Mouse (Mus musculus) cerebellum, adult 2 months (tissue): ENCODE measurements around the gene Chd3. TPM values are rescaled to one million over a fixed set of nuclear protein-coding genes. Genes with fewer than 3 reads are reported as not detected.

Experiments used
- DNase-seq, 2 experiments: peaks; one replicate each; pipeline ENCODE4 v3.0.0; 2021
- H3K27ac ChIP-seq: fragments of 200-500 bp; 2 replicates; pipeline ENCODE4 v1.5.1; 2012; ENCODE audit warnings: low read length, control low read depth, inconsistent platforms; ENCODE audit not compliant: insufficient read depth
- H3K27me3 ChIP-seq: fragments of 200-500 bp; 2 replicates; pipeline ENCODE4 v1.6.1; 2012; ENCODE audit warnings: inconsistent platforms, mild to moderate bottlenecking, low read length, moderate library complexity; ENCODE audit not compliant: control insufficient read depth, insufficient read depth
- H3K4me1 ChIP-seq: fragments of 200-500 bp; 2 replicates; pipeline ENCODE4 v1.6.1; 2011; ENCODE audit warnings: low read length; ENCODE audit not compliant: control insufficient read depth, insufficient read depth
- H3K4me3 ChIP-seq: fragments of 200-500 bp; replicated peaks from 2 replicates; pipeline ENCODE3; 2011; ENCODE audit warnings: mild to moderate bottlenecking, low read depth, low read length, control low read depth; ENCODE audit not compliant: insufficient read depth
- CTCF ChIP-seq: fragments of 200-500 bp; IDR thresholded peaks from 2 replicates; pipeline ENCODE4 v1.5.1; 2011; ENCODE audit warnings: low read depth, mild to moderate bottlenecking, control low read depth, low read length, moderate library complexity, borderline replicate concordance; ENCODE audit not compliant: insufficient read depth
- POLR2A ChIP-seq: fragments of 200-500 bp; IDR thresholded peaks from 2 replicates; pipeline ENCODE4 v1.6.1; 2011; ENCODE audit warnings: low read length, control low read depth, borderline replicate concordance; ENCODE audit not compliant: insufficient read depth
- WGBS: fragments of 180-500 bp; shearing (Covaris S2); methylation state at CpG from one replicate; pipeline ENCODE4 v1.1.7; 2018; 5-methylcytosine and 5-hydroxymethylcytosine counted together
- polyA plus RNA-seq: library from polyadenylated mRNA; depleted of rRNA; stranded (reverse); fragments of >200 nt; gene quantifications from 2 replicates; pipeline ENCODE4 v1.2.3, GENCODE M21; 2012

The Chd3 gene
- polyA plus RNA-seq, 1 experiment, result 111 TPM

- no peak for TF ChIP-seq POLR2A
- TF ChIP-seq CTCF, result no peak
- H3K4me3 ChIP-seq, result no peak overlapping the region
- no peaks in the 10 kb centered on the region for H3K27me3 ChIP-seq
- 60% methylated on average over 8 of the region's 8 CpGs for WGBS
- DNase-seq, result no peak
- peaks cover 5% of the 10 kb centered on the region; the same call in 1 of the 2 replicates for H3K4me1 ChIP-seq
- H3K27ac ChIP-seq, result no peak overlapping the region
Measured at GRCm38 (mm10) chr11:69332713-69333253, 36.4 kb downstream of the Chd3 start.

GRCm38 (mm10) chr11:69331929-69332405 is 37.2 kb downstream of the Chd3 start:
- Histone ChIP-seq H3K27ac (peak overlapping the region; percentile 67), H3K4me3 (peak overlapping the region; percentile 89), H3K4me1 (peaks cover 5% of the 10 kb centered on the region; the same call in 1 of the 2 replicates), H3K27me3 (no peaks in the 10 kb centered on the region)
- under 1% methylated on average over 24 of the region's 24 CpGs for WGBS
- DNase-seq, result peak; percentile 79 to 83
- peak; percentile 94 for TF ChIP-seq POLR2A
- TF ChIP-seq CTCF, result no peak

- H3K27ac ChIP-seq, result no peak overlapping the region
- WGBS, result 89% methylated on average over 6 of the region's 6 CpGs
Measured at GRCm38 (mm10) chr11:69331152-69331551, 38.1 kb downstream of the Chd3 start.

GRCm38 (mm10) chr11:69328517-69328916 is 40.7 kb downstream of the Chd3 start:
- DNase-seq, result no peak
- H3K27me3 ChIP-seq, result no peaks in the 10 kb centered on the region
- no peak for TF ChIP-seq POLR2A
- TF ChIP-seq CTCF, result no peak
- WGBS, result 96% methylated on average over 6 of the region's 6 CpGs
- no peak overlapping the region for H3K27ac ChIP-seq
- H3K4me1 ChIP-seq, result peaks cover 5% of the 10 kb centered on the region; the same call in 1 of the 2 replicates
- no peak overlapping the region for H3K4me3 ChIP-seq

More at GRCm38 (mm10) chr11:69331152-69331551, 38.1 kb downstream of the Chd3 start:
- Histone ChIP-seq H3K4me1 (peaks cover 5% of the 10 kb centered on the region; the same call in 1 of the 2 replicates), H3K27me3 (no peaks in the 10 kb centered on the region), H3K4me3 (no peak overlapping the region)
- TF ChIP-seq POLR2A (no peak), CTCF (no peak)
- no peak for DNase-seq

- Histone ChIP-seq H3K27me3 (no peaks in the 10 kb centered on the region), H3K4me3 (no peak overlapping the region), H3K4me1 (peaks cover 10% of the 10 kb centered on the region), H3K27ac (no peak overlapping the region)
- DNase-seq, result no peak
- TF ChIP-seq POLR2A, result no peak
- WGBS, result 82% methylated on average over 6 of the region's 6 CpGs
Measured at GRCm38 (mm10) chr11:69327648-69328047, 41.6 kb downstream of the Chd3 start.

GRCm38 (mm10) chr11:69327157-69327442 is 42.1 kb downstream of the Chd3 start:
- H3K4me1 ChIP-seq, result peaks cover 12% of the 10 kb centered on the region
- no peaks in the 10 kb centered on the region for H3K27me3 ChIP-seq
- no peak overlapping the region for H3K27ac ChIP-seq
- TF ChIP-seq CTCF, result no peak
- no peak for TF ChIP-seq POLR2A
- WGBS, result 38% methylated on average over 9 of the region's 9 CpGs
- H3K4me3 ChIP-seq, result no peak overlapping the region
- DNase-seq, result peak in 1 of 2 experiments; percentile 26

GRCm38 (mm10) chr11:69326408-69327156 is 42.6 kb downstream of the Chd3 start:
- Histone ChIP-seq H3K27ac (no peak overlapping the region), H3K27me3 (no peaks in the 10 kb centered on the region), H3K4me3 (peak overlapping the region; percentile 67), H3K4me1 (peaks cover 12% of the 10 kb centered on the region)
- TF ChIP-seq POLR2A (no peak), CTCF (no peak)
- DNase-seq, result peak in 1 of 2 experiments; percentile 29
- 2% methylated on average over 45 of the region's 45 CpGs for WGBS

GRCm38 (mm10) chr11:69325628-69326407 is 43.4 kb downstream of the Chd3 start, which contains the start of gene Kcnab3:
Gene Kcnab3, plus strand, starts transcription at chr11:69326258.
- H3K4me3 ChIP-seq, result peak within 1 kb of the TSS; percentile 67
- peaks cover 6% of the 10 kb centered on the region for H3K4me1 ChIP-seq
- H3K27me3 ChIP-seq, result no peaks in the 10 kb centered on the region
- no peak for TF ChIP-seq CTCF
- peak; percentile 52; the same call in 1 of the 2 replicates for TF ChIP-seq POLR2A
- no peak within 1 kb of the TSS for H3K27ac ChIP-seq
- peak; percentile 74 to 82 for DNase-seq
- 11% methylated on average over 26 of the region's 26 CpGs for WGBS
